Mouse (Mus musculus) forebrain, embryonic 11.5 days (tissue): ENCODE measurements at regions not wholly inside any gene's neighbourhood (a gene's known extent, or its start where the extent isn't known, plus 50 kb on each side); places are given as distances from the start of the nearest gene placed in this dataset.
"Not testable (repeated sequence)": the region's sequence is repeated elsewhere in the genome, so short reads cannot be mapped to it uniquely, and the experiment has no call there.

ENCODE experiments used
- ATAC-seq: fragments of 200-750 bp; cut with Nextera tagmentation; replicated peaks from 2 replicates; pipeline ENCODE4 v1.8.0; 2017; ENCODE audit warnings: moderate TSS enrichment; ENCODE audit not compliant: low FRiP score
- DNase-seq: peaks from one replicate; pipeline ENCODE4 v3.0.0-alpha.2; 2017; ENCODE audit warnings: low spot score
- H3K27ac ChIP-seq: fragments of 300-500 bp; sonication (generic); 2 replicates; pipeline ENCODE4 v1.5.1; 2014; ENCODE audit warnings: low read depth, low read length
- H3K27me3 ChIP-seq: fragments of 300-500 bp; sonication (generic); 2 replicates; pipeline ENCODE4 v1.6.1; 2014; ENCODE audit warnings: mild to moderate bottlenecking, low read length, mixed read lengths; ENCODE audit not compliant: control insufficient read depth, insufficient read depth
- H3K36me3 ChIP-seq: fragments of 300-500 bp; sonication (generic); 2 replicates; pipeline ENCODE4 v1.6.1; 2014; ENCODE audit warnings: mild to moderate bottlenecking, low read length, moderate library complexity, mixed read lengths; ENCODE audit not compliant: control insufficient read depth, insufficient read depth
- H3K4me1 ChIP-seq: fragments of 300-500 bp; sonication (generic); replicated peaks from 2 replicates; pipeline ENCODE4 v1.6.1; 2014; ENCODE audit warnings: low read length, mixed read lengths; ENCODE audit not compliant: control insufficient read depth, insufficient read depth
- H3K4me2 ChIP-seq: fragments of 300-500 bp; sonication (generic); 2 replicates; pipeline ENCODE4 v1.6.1; 2014; ENCODE audit warnings: low read depth, mild to moderate bottlenecking, low read length, moderate library complexity, mixed read lengths; ENCODE audit not compliant: severe bottlenecking
- H3K4me3 ChIP-seq: fragments of 300-500 bp; sonication (generic); 2 replicates; pipeline ENCODE4 v1.5.1; 2014; ENCODE audit warnings: low read depth, low read length
- H3K9ac ChIP-seq: fragments of 300-500 bp; sonication (generic); 2 replicates; pipeline ENCODE4 v1.6.1; 2014; ENCODE audit warnings: low read length
- H3K9me3 ChIP-seq: fragments of 300-500 bp; sonication (generic); 2 replicates; pipeline ENCODE4 v1.6.1; 2016; ENCODE audit warnings: low read length, mixed read lengths; ENCODE audit not compliant: control insufficient read depth
- WGBS: fragments of 180-500 bp; shearing (Covaris S2); extraction: QIAGEN DNeasy Blood & Tissue Kit; methylation state at CpG from one replicate; pipeline ENCODE4 v1.1.7; 2014; 5-methylcytosine and 5-hydroxymethylcytosine counted together

DNA sequence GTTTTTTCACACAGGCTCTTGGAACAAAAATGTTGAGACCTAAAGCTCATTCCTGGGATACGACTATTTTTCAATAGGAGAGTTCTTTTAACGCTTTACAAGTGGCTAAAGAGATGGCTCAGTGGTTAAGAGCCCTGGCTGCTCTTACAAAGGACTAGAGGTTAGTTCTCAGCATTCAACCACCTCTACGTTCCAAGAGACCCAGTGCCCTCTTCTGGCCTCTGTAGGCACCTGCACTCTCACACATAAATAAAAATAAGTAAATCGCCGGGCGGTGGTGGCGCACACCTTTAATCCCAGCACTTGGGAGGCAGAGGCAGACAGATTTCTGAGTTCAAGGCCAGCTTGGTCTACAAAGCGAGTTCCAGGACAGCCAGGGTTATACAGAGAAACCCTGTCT, 70.5 kb upstream of the Rad23b start:
- not testable (repeated sequence) for ATAC-seq, H3K27ac ChIP-seq, DNase-seq, H3K4me1 ChIP-seq, H3K9me3 ChIP-seq, H3K4me3 ChIP-seq, H3K36me3 ChIP-seq, H3K9ac ChIP-seq, H3K4me2 ChIP-seq, H3K27me3 ChIP-seq
- 91% methylated on average over 8 of the region's 8 CpGs for WGBS

DNA sequence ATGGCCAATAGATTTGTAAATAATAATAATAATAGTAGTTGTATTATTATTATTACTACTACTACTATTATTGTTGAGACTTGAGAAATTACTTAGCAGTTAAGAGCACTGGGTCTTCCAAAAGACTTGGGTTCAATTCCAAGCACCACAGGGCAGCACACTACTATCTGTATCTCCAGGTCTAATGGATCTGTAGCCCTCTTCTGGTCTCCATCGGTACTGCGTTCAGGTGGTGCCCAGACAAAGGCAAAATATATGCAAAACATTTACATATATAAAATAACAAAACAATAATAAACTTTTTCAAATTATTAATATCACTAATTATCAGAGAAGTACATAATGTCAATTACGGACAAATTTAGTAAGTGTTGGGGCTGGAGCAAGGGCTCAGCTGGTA, 69.1 kb upstream of the Rad23b start:
- Histone ChIP-seq H3K9me3 (no peaks in the 10 kb centered on the region; the same call in 1 of the 2 replicates), H3K9ac (no peak overlapping the region), H3K4me3 (no peak overlapping the region), H3K4me2 (no peak overlapping the region), H3K36me3 (no peaks in the 10 kb centered on the region), H3K27me3 (no peaks in the 10 kb centered on the region; the same call in 1 of the 2 replicates), H3K27ac (no peak overlapping the region), H3K4me1 (0 out of 2 replicates have a peak, but pooled peaks cover 3% of the 10 kb centered on the region)
- 84% methylated on average over 3 of the region's 3 CpGs for WGBS
- DNase-seq (no peak), ATAC-seq (no peak)

DNA sequence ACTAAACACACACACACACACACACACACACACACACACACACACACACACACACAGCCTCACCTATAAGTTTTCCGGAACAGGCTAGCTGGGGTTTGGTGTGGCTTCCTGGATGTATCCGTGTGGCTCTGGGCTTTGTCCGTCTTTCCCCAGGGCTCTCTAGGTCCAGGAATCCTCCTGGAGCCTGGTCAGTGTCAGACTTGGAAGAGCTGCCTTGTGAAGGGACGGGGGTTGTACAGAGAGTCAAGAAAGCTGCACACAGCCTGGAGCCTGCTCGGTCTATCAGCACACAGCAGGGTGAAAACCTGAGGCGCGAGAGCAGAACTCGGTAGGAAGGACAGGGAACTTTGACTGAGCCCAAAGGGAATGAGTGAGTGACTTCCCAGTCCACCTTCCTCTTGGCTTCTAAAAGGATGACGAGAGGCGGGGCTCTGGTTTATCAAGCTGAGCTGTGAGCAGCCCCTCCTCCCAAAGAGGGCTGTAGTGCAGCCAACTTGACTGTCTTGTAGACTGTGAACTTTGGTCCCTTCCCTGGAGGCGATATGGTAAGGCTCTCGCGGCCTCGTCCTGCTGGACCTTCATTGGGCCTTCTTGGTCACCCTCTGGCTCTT, 68.3 kb upstream of the Rad23b start:
- Histone ChIP-seq H3K27me3 (no peaks in the 10 kb centered on the region; the same call in 1 of the 2 replicates), H3K9ac (no peak overlapping the region), H3K4me3 (no peak overlapping the region), H3K27ac (no peak overlapping the region), H3K9me3 (no peaks in the 10 kb centered on the region; the same call in 1 of the 2 replicates), H3K4me1 (0 out of 2 replicates have a peak, but pooled peaks cover 3% of the 10 kb centered on the region), H3K4me2 (no peak overlapping the region), H3K36me3 (no peaks in the 10 kb centered on the region)
- DNase-seq: no peak
- 86% methylated on average over 14 of the region's 14 CpGs for WGBS
- ATAC-seq: no peak

DNA sequence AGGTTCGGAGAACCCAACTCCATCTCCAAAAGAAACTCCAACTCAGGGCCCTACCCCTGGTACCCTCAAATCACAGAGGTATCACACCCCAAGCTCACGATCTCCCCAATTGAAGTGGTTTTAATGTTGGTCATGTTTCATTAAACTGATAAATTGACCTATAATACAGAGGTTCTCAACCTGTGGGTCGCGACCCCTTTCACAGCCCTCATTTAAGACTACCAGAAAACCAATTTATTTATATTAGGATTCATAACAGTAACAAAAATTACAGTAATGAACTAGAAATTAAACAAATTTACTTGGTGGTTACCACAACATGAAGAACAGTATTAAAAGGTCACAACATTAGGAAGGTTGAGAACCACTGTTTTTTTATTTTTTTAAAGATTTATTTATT, 67.4 kb upstream of the Rad23b start:
- H3K9ac ChIP-seq: no peak overlapping the region
- DNase-seq (no peak), ATAC-seq (no peak)
- no peak overlapping the region for H3K27ac ChIP-seq
- H3K36me3 ChIP-seq: no peaks in the 10 kb centered on the region
- no peak overlapping the region for H3K4me2 ChIP-seq
- H3K9me3 ChIP-seq: no peaks in the 10 kb centered on the region; the same call in 1 of the 2 replicates
- no peaks in the 10 kb centered on the region; the same call in 1 of the 2 replicates for H3K27me3 ChIP-seq
- no peak overlapping the region for H3K4me3 ChIP-seq
- WGBS: 90% methylated on average over 4 of the region's 4 CpGs
- no peaks in the 10 kb centered on the region for H3K4me1 ChIP-seq

DNA sequence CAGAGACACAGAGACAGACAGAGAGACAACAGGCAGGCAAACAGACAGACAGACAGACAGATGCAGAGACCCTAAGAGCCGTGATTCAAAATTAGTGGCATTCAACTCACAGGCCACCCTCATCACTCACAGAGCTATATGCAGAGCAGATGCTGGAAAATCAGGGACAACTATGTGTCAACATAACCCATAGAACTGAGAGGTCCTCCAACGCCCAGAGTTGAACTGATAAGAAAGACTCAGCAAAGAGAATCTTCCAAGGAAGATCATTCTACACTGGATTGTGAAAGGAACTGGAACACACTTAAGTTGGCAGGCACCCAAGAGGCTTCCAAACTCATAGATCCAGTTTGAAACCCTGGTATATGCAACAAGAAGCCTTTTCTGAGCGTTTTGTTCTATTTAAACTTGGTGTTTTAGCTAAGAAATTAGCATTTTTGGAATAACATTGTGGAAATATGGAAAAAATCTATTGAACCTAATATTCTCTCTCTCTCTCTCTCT, 65.1 kb upstream of the Rad23b start:
- H3K9ac ChIP-seq: no peak overlapping the region
- H3K9me3 ChIP-seq: no peaks in the 10 kb centered on the region; the same call in 1 of the 2 replicates
- no peaks in the 10 kb centered on the region for H3K36me3 ChIP-seq
- H3K4me2 ChIP-seq: no peak overlapping the region
- no peaks in the 10 kb centered on the region for H3K4me1 ChIP-seq
- H3K27me3 ChIP-seq: no peaks in the 10 kb centered on the region
- no peak overlapping the region for H3K27ac ChIP-seq
- 76% methylated on average over 3 of the region's 3 CpGs for WGBS
- H3K4me3 ChIP-seq: no peak overlapping the region
- DNase-seq: no peak
- no peak for ATAC-seq

DNA sequence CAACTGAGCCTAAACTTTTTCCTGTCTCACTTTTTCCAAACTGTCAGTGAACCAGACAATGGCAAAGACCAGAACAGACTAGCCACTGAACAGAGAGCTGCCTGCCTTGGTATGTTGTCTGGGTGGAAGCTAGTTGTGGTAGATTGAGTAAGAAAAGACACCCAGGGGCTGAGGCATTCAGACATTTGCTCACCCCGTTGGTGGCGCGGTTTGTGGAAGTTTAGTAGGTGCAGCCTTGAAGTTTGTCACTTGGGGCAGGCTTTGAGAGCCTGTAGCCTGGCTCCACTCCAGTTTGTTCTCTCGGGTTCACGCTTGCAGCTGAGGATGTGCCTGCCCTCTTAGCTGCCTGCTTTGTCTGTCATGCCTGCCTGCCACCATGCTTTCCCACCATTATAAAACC, 64.2 kb upstream of the Rad23b start:
- no peak overlapping the region for H3K4me2 ChIP-seq
- H3K27ac ChIP-seq: no peak overlapping the region
- H3K36me3 ChIP-seq: no peaks in the 10 kb centered on the region
- DNase-seq (no peak), ATAC-seq (no peak)
- H3K9ac ChIP-seq: no peak overlapping the region
- H3K27me3 ChIP-seq: no peaks in the 10 kb centered on the region
- WGBS: 49% methylated on average over 5 of the region's 5 CpGs
- H3K4me1 ChIP-seq: no peaks in the 10 kb centered on the region
- H3K9me3 ChIP-seq: no peaks in the 10 kb centered on the region
- no peak overlapping the region for H3K4me3 ChIP-seq

DNA sequence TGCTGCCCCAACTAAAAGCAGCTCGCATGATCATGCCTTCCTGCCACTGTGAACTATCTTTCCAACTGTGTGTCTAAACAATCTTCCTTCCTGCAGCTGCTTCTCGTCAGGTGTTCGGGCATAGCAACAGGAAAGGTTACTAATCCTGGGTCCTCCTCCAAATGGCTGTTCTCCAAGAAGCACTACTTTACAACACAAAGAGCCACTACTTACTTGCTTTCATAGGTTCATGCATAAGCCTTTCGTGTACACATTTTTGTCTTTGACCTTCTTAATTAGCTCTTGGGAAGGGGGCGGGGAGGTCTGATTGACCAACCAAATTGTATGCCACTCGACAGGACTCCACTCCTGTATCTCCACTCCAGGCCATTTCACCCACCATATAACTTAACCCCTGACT, 61.4 kb upstream of the Rad23b start:
- Histone ChIP-seq H3K27ac (no peak overlapping the region), H3K9ac (no peak overlapping the region), H3K27me3 (no peaks in the 10 kb centered on the region), H3K9me3 (no peaks in the 10 kb centered on the region), H3K36me3 (no peaks in the 10 kb centered on the region), H3K4me2 (no peak overlapping the region), H3K4me3 (no peak overlapping the region), H3K4me1 (peaks cover 8% of the 10 kb centered on the region)
- ATAC-seq (no peak), DNase-seq (no peak)
- 72% methylated on average over 6 of the region's 6 CpGs for WGBS

DNA sequence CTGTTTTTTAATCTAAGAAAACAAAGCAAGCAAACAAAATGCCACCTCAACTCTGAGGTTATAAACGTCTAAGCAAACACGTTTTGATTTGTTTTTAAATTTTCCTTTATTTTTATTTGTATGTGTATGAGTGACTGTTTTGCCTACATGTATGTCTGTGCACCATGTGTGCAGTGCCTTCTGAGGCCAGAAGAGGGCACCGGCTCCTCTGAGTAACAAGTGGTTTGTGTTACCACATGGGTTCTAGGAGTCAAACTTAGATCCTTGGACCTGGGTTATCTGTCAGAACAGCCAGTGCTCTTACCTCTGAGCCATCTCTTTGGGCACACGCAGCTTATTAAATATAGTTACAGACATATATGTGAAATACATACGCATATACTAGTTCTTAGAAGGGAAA, 57.6 kb upstream of the Rad23b start:
- H3K9me3 ChIP-seq: no peaks in the 10 kb centered on the region
- no peak overlapping the region for H3K4me3 ChIP-seq
- no peaks in the 10 kb centered on the region for H3K36me3 ChIP-seq
- WGBS: 78% methylated on average over 5 of the region's 5 CpGs
- H3K27ac ChIP-seq: no peak overlapping the region
- H3K4me2 ChIP-seq: no peak overlapping the region
- no peak overlapping the region for H3K9ac ChIP-seq
- DNase-seq (no peak), ATAC-seq (no peak)
- peaks cover 11% of the 10 kb centered on the region for H3K4me1 ChIP-seq
- no peaks in the 10 kb centered on the region for H3K27me3 ChIP-seq

DNA sequence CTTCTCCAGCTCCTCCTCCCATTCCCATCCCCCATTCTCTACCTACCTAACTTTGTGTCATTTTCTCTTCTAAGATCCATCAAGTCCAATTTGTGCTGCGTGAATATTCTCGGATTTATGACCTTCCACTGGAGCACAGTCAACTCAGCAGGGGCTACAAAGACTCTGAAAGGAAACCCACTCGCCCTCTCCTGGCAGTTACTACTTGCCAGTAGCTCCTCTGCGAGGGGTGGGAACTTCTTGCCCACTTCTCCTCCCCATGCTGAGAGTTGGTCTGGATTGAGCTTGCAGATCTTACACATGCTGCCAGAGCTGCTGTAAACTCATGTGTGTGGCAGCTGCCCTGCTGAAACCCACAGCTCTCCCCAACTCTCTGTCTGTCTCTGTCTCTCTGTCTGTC, 57.1 kb upstream of the Rad23b start:
- ATAC-seq (no peak), DNase-seq (no peak)
- H3K4me1 ChIP-seq: peaks cover 11% of the 10 kb centered on the region
- H3K4me2 ChIP-seq: no peak overlapping the region
- no peaks in the 10 kb centered on the region for H3K36me3 ChIP-seq
- no peaks in the 10 kb centered on the region for H3K9me3 ChIP-seq
- no peak overlapping the region for H3K9ac ChIP-seq
- no peak overlapping the region for H3K4me3 ChIP-seq
- no peaks in the 10 kb centered on the region for H3K27me3 ChIP-seq
- 17% methylated on average over 4 of the region's 4 CpGs for WGBS
- H3K27ac ChIP-seq: no peak overlapping the region
